Mouse (Mus musculus) liver, adult (tissue): ENCODE data around the gene Med27.

Source experiments
- GATA4 ChIP-seq: IDR thresholded peaks from 2 replicates; pipeline ENCODE4 v1.6.1; 2014; ENCODE audit warnings: mild to moderate bottlenecking, low read length; ENCODE audit not compliant: insufficient replicate concordance

Med27 gene

DNA sequence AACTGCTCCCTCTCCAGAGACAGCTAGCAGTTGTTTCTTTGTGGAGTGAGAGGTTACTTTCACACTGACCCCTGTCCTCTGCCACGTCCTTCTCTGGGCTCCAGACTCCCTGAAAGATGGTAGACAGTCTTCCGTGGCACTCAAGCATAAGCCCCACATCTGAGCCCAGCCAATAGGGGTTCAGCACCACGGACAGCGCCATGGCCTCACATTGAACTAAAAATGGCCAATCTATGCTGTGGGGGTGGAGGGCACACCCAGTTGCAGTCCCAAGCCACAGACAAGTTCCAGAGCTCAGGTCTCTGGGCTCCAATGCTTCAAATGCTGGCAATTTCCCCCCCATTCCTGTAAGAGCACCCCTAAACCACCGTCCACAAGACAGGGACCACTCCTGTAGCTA, 227.0 kb downstream of the Med27 start:
- TF ChIP-seq GATA4: no peak

DNA sequence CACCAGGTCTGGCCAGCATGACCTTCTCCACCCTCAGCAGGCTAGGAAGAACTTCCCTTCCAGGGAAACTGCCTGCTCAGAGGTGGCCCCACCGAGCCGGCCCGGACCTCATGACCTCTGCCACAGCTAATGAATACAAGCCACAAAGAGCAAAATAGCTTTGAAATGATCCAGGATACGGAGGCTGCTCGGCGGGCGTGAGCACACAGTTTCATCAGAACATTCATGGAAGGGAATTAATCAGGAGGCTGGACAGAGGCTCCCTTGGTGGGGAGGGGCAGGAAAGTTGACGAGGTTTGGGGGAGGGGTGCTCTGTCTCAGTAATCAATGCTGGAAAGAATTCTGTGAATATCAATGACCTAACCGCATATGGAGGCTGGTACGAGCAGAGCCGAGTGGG, 227.6 kb downstream of the Med27 start:
- no peak for TF ChIP-seq GATA4
